Mouse (Mus musculus): ENCODE data around the gene H1f0. TPM values are rescaled to one million over a fixed set of nuclear protein-coding genes. Genes with fewer than 3 reads are reported as not detected.

Gene H1f0
- polyA plus RNA-seq, 1 experiment from 2014 or later = 728 TPM

DNA sequence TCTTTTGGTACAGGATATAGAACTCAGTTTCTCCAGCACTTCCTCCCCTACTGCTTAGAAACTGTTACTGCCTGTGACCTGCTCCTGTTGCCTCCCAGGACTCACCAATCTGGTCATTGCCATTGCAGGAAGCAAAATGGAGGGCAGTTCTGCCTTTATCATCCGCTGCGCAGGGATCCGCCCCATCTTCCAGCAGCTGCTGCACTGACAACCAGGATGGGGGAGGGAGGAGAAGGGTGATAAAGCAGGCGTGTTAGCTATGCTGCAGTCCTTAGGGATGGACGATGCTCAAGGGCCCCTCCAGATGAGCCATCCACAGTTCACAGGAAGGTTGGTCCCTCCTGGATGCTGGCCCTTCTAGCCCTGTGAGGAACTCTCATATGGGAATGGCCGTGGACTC lies 29.6 kb downstream of the H1f0 start:
- no peak overlapping the region for H3K9ac ChIP-seq (replicated peaks)
- no peaks in the 10 kb centered on the region for H3K9me3 ChIP-seq
- 93% methylated on average over 6 of the region's 6 CpGs for WGBS
- no peak overlapping the region for H3K4me3 ChIP-seq (replicated peaks)
- no peak overlapping the region for H3K4me2 ChIP-seq
- no peaks in the 10 kb centered on the region for H3K27me3 ChIP-seq
- ATAC-seq (ENCODE audit: insufficient number of reproducible peaks, insufficient read depth, low FRiP score, low TSS enrichment, low read depth) = no peak
- H3K36me3 ChIP-seq = peaks cover 83% of the 10 kb centered on the region
- H3K4me1 ChIP-seq (replicated peaks) = peaks cover 13% of the 10 kb centered on the region
- no peak overlapping the region for H3K27ac ChIP-seq

DNA sequence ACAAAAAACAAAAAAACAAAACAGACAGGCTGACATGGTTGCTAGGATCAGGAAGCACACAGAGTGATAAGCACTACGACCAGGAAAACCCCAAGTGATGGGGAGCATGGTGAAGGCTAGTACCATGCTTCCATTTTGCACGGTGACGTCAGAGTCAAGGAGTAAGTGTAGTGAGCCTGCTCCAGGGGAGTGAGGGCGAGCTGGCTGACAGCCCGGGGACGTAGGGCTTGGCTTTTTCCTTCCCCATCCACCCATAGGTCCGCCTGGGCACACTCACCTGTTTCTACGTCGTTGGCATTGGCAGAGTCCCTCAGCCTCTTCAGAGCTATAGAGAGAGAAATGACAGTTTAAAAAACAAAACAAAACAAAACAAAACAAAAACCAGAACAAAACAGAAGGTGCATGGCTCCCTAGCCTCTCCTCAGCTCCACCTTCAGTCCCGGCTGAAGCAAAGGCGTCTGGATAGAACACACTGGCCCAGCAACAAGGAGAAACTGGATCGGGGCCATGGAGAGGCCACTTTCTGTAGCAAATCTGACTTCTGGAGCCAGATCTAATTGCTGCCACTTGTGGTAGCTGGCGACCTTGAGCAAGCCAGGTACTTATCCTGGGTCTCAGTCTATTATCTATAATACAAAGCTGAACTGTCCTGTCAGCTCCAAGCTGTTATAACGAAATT lies 32.8 kb downstream of the H1f0 start:
- ATAC-seq (ENCODE audit: insufficient number of reproducible peaks, insufficient read depth, low FRiP score, low TSS enrichment, low read depth) = no peak
- Histone ChIP-seq H3K9ac (replicated peaks) (no peak overlapping the region), H3K4me1 (replicated peaks) (peaks cover 16% of the 10 kb centered on the region), H3K9me3 (no peaks in the 10 kb centered on the region), H3K4me2 (peak overlapping the region; percentile 84; the same call in 1 of the 2 replicates), H3K27ac (no peak overlapping the region), H3K36me3 (peaks cover 51% of the 10 kb centered on the region), H3K4me3 (replicated peaks) (0 out of 2 replicates have a peak overlapping the region, but pooled peaks have one; percentile 95), H3K27me3 (no peaks in the 10 kb centered on the region)
- WGBS = 87% methylated on average over 14 of the region's 14 CpGs

DNA sequence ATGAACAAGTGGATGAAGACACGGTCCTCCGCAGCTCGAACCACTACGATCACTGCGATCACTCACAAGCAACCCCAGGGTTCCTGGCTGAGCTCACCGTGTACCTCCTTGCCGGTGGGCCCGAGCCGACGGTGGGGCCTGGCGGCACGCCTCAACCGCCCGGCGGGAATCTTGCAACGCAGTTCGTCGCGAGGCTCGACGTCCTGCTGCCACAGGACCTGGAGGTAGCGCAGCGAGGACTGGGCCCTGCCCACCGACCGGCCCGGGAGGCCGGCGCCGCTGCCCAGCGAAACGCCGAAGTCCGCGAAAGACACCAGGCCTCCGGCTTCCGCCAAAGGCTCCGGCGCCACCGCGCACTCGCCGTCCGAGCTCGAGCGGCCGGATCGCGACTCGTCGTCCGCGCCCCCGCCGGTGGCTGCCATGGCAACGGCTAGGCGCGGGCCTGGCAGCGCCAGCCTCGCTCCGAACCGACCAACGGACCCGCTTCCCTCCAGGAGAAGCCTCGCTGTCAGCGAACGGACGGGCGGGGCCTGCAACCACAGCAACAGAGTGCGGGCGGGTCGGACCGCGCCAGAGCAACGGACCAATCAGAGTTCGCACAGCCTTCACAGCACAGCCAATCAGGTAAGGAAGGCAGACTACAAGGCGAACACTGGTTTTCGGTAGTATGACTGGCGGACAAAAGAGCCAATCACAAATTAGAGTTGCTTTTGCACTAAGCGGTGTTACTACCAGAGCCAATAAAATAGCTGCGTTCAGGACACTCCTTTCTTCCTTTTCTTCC lies 34.3 kb downstream of the H1f0 start, which contains the start of gene Ankrd54:
TSS of gene Ankrd54 (minus strand) at position 518 of the 784 bp plus-strand sequence.
- ATAC-seq (ENCODE audit: insufficient number of reproducible peaks, insufficient read depth, low FRiP score, low TSS enrichment, low read depth) = peak; percentile 98
- peak within 1 kb of the TSS; percentile 58 for H3K27ac ChIP-seq

DNA sequence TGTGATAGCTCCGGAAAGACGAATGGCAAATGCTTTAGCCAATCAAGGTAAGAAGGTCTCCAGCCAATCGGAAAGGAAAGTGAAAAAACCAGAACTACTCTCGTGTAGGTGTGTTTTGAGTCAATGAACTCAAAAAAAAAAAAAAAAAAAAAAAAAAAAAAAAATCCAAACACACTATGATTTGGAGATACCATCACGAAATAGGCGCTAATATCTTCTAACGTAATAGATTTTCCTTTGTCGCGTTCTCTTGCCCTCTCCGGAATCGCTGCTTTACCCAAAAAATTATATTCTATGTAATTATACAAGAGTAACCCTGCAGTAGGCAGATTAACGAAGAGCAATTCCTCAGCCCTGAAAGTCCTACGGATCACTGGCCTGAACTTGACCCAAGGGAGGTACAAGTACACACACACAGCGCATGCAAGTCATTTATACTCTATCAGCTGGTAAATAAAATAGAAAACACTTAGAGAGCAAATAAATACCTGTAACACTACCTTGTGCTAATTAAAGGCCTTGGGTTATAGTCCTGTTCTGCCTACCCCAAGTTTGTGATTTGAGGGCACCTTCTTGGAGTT lies 35.0 kb downstream of the H1f0 start:
- H3K4me1 ChIP-seq (replicated peaks) = peaks cover 24% of the 10 kb centered on the region
- no peak overlapping the region for H3K9ac ChIP-seq (replicated peaks)
- no peaks in the 10 kb centered on the region for H3K27me3 ChIP-seq
- H3K27ac ChIP-seq = 0 out of 2 replicates have a peak overlapping the region, but pooled peaks have one; percentile 8
- peak overlapping the region; percentile 29 for H3K4me3 ChIP-seq (replicated peaks)
- WGBS = 10% methylated on average over 14 of the region's 14 CpGs
- peaks cover 29% of the 10 kb centered on the region for H3K36me3 ChIP-seq
- no peak for ATAC-seq (ENCODE audit: insufficient number of reproducible peaks, insufficient read depth, low FRiP score, low TSS enrichment, low read depth)
- no peaks in the 10 kb centered on the region for H3K9me3 ChIP-seq
- H3K4me2 ChIP-seq = peak overlapping the region; percentile 54

More for the DNA sequence above, 34.3 kb downstream of the H1f0 start, which contains the start of gene Ankrd54:
- peak within 1 kb of the TSS; percentile 89 for H3K9ac ChIP-seq (replicated peaks)
- H3K4me1 ChIP-seq (replicated peaks) = peaks cover 24% of the 10 kb centered on the region
- no peaks in the 10 kb centered on the region for H3K9me3 ChIP-seq
- WGBS = under 1% methylated on average over 75 of the region's 80 CpGs
- peaks cover 35% of the 10 kb centered on the region for H3K36me3 ChIP-seq
- H3K4me2 ChIP-seq = peak within 1 kb of the TSS; percentile 84
- no peaks in the 10 kb centered on the region for H3K27me3 ChIP-seq
- peak within 1 kb of the TSS; percentile 95 for H3K4me3 ChIP-seq (replicated peaks)

DNA sequence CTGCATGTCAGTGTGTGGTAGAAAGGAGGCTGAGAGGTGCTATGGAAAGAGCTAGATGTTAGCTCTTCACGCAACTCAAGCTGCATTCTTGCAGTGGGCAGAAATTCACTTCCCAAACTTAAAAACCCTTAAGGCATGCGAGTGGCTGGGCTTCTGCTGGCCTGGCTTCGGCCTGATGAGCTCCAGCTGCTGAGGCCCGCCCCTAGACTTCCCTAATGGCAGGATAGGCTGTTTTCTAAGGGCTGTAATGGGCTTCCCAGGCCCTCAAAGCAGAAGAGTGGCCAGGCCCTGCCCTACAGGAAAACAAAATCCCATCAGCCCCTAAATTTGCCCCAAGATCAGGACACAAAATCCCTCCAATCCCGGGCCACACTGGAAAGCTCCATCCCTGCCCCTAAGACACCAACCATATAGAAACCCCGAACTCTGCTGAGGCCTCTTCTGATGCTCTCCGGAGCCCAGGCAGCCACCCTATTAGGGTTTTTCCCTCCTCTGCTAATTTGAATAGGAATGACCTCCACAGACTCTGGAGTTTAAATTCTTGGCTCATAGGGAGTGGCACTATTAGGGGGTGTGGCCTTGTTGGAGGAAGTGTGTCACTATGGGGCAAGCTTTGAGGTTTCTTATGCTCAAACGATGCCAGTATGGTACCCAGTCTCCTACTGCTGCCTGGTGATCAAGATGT lies 37.0 kb downstream of the H1f0 start:
- H3K4me1 ChIP-seq (replicated peaks) = peaks cover 24% of the 10 kb centered on the region
- 35% methylated on average over 8 of the region's 8 CpGs for WGBS
- no peaks in the 10 kb centered on the region for H3K9me3 ChIP-seq
- no peak overlapping the region for H3K4me3 ChIP-seq (replicated peaks)
- H3K36me3 ChIP-seq = peaks cover 9% of the 10 kb centered on the region
- H3K27me3 ChIP-seq = no peaks in the 10 kb centered on the region
- ATAC-seq (ENCODE audit: insufficient number of reproducible peaks, insufficient read depth, low FRiP score, low TSS enrichment, low read depth) = no peak
- no peak overlapping the region for H3K4me2 ChIP-seq
- H3K9ac ChIP-seq (replicated peaks) = no peak overlapping the region
- H3K27ac ChIP-seq = peak overlapping the region; percentile 58

DNA sequence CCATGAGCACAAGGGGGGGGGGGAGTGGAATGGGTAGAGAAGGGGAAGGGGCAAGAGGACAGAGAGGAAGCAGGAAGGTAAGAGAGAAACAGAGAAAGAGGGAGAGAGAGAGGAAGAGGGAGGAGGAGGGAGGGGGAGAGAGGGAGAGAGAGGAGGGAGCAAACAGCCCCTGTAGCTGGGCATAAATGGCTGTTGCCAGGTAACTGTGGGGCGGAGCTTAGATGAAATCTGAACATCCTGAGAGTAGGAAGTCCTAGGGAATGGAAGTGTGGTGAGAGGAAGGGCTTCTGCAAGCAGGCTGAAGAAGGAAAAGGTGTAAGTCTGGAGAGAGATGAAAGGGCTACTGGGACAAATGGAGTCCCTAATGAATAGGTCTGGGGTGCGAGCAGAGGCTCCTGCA lies 38.0 kb downstream of the H1f0 start:
- no peak overlapping the region for H3K9ac ChIP-seq (replicated peaks)
- H3K4me1 ChIP-seq (replicated peaks) = peaks cover 20% of the 10 kb centered on the region
- H3K27ac ChIP-seq = no peak overlapping the region
- 22% methylated on average over 2 of the region's 2 CpGs for WGBS
- 0 out of 2 replicates have a peak overlapping the region, but pooled peaks have one; percentile 0 for H3K4me2 ChIP-seq
- no peaks in the 10 kb centered on the region for H3K27me3 ChIP-seq
- H3K36me3 ChIP-seq = no peaks in the 10 kb centered on the region
- H3K4me3 ChIP-seq (replicated peaks) = no peak overlapping the region
- ATAC-seq (ENCODE audit: insufficient number of reproducible peaks, insufficient read depth, low FRiP score, low TSS enrichment, low read depth) = no peak
- no peaks in the 10 kb centered on the region for H3K9me3 ChIP-seq

DNA sequence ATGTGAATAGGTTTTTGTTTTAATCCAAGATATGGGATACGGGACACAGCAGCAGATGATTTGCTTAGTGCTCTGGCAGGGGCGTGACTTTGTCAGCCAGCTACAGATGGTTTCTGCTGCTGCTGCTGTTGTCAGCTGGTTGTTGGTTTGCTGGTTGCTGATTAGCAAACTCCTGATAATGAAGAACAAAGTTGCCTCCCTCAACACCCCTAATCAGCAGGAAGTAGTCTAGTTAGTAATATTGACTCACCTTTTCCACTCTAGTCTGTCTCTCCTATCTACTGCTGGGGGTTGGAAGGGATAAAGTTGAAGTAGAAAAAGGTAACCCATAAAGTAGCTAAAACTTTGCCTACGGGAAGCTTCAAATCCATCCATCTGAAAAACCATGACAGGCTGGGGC lies 39.4 kb downstream of the H1f0 start:
- Histone ChIP-seq H3K4me2 (no peak overlapping the region), H3K4me3 (replicated peaks) (no peak overlapping the region), H3K9ac (replicated peaks) (no peak overlapping the region), H3K27me3 (no peaks in the 10 kb centered on the region), H3K27ac (no peak overlapping the region), H3K36me3 (no peaks in the 10 kb centered on the region), H3K9me3 (no peaks in the 10 kb centered on the region), H3K4me1 (replicated peaks) (peaks cover 11% of the 10 kb centered on the region)
- 70% methylated on average over 3 of the region's 3 CpGs for WGBS
- no peak for ATAC-seq (ENCODE audit: insufficient number of reproducible peaks, insufficient read depth, low FRiP score, low TSS enrichment, low read depth)

DNA sequence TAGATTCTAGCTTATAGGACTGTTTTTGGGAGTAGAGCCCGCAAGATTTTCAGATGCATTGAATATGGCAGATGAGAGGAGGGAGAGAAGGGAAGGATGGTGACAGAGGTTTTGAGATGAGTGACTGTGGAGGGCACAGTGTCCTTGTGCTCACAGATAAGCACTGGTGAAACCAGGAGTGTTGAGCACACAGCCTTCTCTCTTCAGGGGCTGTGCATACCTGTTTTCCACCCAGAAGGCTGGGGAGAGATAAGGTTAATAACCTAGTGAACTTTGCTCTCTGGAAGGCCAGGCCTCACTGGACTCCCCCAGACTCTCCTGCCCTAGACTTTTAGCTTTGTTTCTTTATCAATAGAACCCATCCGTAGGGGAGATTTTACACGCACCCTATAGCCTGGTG lies 40.2 kb downstream of the H1f0 start:
- H3K4me3 ChIP-seq (replicated peaks) = no peak overlapping the region
- no peaks in the 10 kb centered on the region for H3K9me3 ChIP-seq
- H3K27ac ChIP-seq = no peak overlapping the region
- no peaks in the 10 kb centered on the region for H3K27me3 ChIP-seq
- H3K4me1 ChIP-seq (replicated peaks) = peaks cover 11% of the 10 kb centered on the region
- no peak overlapping the region for H3K4me2 ChIP-seq
- no peaks in the 10 kb centered on the region for H3K36me3 ChIP-seq
- ATAC-seq (ENCODE audit: insufficient number of reproducible peaks, insufficient read depth, low FRiP score, low TSS enrichment, low read depth) = no peak
- no peak overlapping the region for H3K9ac ChIP-seq (replicated peaks)
- WGBS = 77% methylated on average over 3 of the region's 3 CpGs

DNA sequence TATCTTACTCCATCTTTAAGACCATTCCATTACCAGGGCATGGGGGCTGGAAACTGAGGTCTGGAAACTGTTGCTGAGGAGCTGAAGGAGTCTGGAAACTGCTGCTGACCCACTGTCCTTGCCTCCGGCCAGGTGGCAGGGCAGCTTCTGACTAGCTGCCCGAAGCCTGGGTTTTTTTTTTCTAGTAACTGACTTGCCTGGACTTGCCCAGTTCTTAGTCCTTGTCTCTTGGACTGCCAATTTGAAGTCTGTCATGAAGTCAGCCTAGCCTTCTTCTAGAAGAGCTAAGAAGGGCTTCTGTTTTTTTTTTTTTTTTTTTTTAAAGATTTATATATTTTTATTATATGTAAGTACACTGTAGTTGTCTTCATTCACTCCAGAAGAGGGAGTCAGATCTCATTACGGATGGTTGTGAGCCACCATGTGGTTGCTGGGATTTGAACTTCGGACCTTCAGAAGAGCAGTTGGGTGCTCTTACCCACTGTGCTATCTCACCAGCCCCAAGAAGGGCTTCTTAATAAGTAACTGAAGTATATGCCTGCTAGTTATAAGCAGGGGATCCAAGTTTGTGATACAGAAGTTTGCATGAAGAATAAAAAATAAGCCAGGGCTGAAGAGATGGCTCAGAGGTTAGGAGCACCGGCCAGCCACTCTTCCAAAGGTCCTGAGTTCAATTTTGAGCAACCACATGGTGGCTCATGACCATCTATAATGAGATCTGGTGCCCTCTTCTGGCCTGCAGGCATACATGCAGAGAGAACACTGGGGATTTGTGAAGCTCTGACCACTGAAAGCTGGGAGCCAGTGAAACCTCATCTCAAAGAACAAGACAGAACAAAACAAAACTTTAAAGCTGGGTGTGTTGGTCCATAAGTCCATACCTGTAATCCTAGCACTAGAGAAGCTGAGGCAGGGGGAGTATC lies 43.1 kb downstream of the H1f0 start:
- Histone ChIP-seq H3K9me3 (no peaks in the 10 kb centered on the region), H3K9ac (replicated peaks) (no peak overlapping the region)
- 61% methylated on average over 5 of the region's 5 CpGs for WGBS

DNA sequence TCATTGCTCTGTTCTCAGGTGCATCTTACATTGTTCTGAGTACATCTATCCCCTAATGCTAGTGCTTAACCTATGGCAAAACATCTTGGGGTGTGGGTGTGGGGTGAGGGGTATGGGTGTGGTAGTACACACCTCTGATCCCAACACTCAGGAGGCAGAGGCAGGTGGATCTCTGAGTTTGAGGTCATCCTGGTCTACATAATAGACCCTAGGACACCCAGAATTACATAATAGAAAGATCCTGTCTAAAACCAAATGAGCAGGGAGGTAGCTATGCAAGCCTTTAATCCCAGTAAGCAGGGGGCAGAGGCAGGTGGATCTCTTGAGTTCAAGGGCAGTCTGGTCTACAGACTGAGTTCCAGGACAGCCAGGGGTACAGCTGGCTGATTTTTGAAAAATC lies 45.5 kb downstream of the H1f0 start:
- Histone ChIP-seq H3K9me3 (no peaks in the 10 kb centered on the region), H3K4me1 (replicated peaks) (peaks cover 17% of the 10 kb centered on the region), H3K36me3 (peaks cover 25% of the 10 kb centered on the region), H3K27ac (no peak overlapping the region), H3K4me2 (no peak overlapping the region), H3K4me3 (replicated peaks) (no peak overlapping the region), H3K9ac (replicated peaks) (no peak overlapping the region), H3K27me3 (no peaks in the 10 kb centered on the region)
- no peak for ATAC-seq (ENCODE audit: insufficient number of reproducible peaks, insufficient read depth, low FRiP score, low TSS enrichment, low read depth)

More for the DNA sequence above, 43.1 kb downstream of the H1f0 start:
- Histone ChIP-seq H3K4me3 (replicated peaks) (no peak overlapping the region), H3K27me3 (no peaks in the 10 kb centered on the region), H3K4me1 (replicated peaks) (peaks cover 19% of the 10 kb centered on the region), H3K27ac (no peak overlapping the region), H3K36me3 (peaks cover under 1% of the 10 kb centered on the region), H3K4me2 (no peak overlapping the region)
- ATAC-seq (ENCODE audit: insufficient number of reproducible peaks, insufficient read depth, low FRiP score, low TSS enrichment, low read depth) = no peak
